Mouse (Mus musculus) heart, postnatal 0 days (tissue): ENCODE results near the gene Lancl1.

ENCODE experiments used
- CTCF ChIP-seq: IDR thresholded peaks from 2 replicates; pipeline ENCODE4 v1.5.1; 2016; ENCODE audit warnings: antibody characterized with exemption, control low read depth, low read depth
- EP300 ChIP-seq: IDR thresholded peaks from 2 replicates; pipeline ENCODE4 v1.6.1; 2016; ENCODE audit warnings: antibody characterized with exemption, low read depth

DNA sequence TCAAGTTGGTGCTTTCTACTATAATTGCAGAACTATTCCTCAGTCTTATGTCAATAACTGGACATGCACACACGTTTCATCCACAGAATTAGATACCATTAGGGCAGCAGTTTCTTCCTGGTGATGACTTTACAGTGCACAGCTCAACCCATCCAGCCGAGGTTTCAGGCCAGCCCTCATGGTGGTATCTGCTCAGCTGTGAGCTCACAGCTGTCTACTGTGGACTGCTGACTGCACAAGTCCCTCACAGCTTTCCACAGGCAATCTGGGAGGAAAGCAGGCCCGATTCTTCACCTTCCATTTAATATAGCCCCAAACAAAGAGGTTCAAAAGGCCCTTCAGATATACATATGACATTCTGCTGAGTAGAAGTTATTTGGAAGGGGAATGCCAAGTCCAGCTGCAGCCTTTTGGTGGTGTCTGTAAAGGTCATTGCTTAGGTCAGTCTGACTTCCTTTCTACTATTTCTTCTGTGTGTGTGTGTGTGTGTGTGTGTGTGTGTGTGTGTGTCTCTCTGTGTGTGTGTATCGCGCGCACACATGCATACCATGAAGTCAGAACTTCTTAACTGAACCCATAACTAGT lies 11.7 kb downstream of the Lancl1 start:
- TF ChIP-seq CTCF (no peak), EP300 (no peak)
